Mouse (Mus musculus): ENCODE measurements around the gene Ly6g6c. TPM values are rescaled to one million over a fixed set of nuclear protein-coding genes. Genes with fewer than 3 reads are reported as not detected.

Gene Ly6g6c
- polyA plus RNA-seq (2014; fragmentation: Illumina TruSeq; extraction: RNeasy Lipid Tissue Mini Kit (QIAGEN cat#74804); ENCODE audit: low read depth, low replicate concordance) = not detected

DNA sequence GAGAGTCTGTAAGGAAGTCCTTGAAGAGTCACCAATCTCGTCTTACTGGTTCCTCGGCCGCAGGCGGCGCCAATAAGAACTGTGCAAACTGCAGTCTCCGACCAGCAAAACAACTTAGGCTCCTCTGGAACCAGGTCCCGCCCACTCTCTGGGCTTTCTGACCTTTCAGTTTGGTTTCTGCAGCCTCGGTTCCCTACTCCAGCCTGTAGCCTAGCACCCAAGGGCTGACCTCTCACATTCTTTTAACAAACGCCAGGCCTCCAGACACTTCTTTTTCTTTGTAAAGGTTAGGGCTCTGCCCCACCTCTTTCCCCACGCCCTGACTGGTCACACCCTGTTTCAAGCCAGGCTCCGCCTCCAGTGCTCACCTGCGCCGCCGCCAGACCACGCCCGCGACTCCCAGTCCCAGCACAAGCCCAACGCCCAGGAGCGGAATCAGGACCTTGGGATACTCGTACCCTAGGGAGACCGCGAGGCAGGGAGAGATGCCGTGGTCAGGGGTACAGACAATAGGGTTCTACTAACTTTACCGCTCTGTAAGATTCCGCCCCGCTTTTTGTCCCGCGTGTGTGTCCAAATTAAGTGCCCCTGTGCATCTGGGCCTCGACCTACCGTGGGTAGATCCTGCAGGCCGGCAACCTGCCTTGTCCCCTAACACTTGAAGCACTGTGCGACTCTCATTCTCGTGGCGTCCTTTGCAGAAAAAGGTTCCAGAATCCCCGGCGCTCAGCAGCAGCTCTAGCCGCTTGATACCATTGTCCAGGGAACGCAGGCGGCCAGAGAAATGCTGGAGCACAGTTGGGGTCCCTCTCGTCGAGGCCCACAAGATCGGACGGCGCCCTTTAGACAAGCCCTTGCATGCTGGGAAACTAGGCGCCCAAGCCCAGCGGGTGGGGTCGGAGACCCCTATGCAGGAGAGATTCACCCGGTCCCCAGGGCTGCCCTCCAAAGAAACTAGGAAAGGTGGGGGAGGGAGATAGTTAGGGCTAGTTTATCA lies at the start of gene Ly6g6c:
Gene Ly6g6c (plus strand): TSS at position 438 of the 997 bp plus-strand sequence.

DNA sequence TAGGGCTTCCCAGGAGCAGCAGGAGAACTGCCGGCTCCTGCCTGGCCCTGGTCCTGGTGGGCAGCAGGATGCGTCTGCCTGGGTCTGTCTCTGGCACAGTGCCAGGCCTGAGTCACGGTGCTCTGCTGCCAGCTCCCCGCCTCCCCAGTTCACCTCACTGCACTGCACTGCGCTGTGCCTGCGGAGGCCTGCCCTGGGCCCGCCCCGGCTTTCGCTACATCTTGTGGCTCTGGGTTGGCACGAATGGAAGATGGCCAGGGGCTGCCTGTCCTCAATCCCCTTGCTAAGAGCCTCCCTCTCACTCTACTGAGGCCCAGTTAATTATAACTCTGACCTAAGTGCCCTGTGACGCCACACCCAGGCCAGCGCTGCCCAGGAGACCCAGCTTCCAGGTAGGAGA lies 48.8 kb upstream of the Ly6g6c start, which contains the start of gene Vwa7:
Gene Vwa7 (plus strand): TSS at position 204 of the 400 bp plus-strand sequence.

DNA sequence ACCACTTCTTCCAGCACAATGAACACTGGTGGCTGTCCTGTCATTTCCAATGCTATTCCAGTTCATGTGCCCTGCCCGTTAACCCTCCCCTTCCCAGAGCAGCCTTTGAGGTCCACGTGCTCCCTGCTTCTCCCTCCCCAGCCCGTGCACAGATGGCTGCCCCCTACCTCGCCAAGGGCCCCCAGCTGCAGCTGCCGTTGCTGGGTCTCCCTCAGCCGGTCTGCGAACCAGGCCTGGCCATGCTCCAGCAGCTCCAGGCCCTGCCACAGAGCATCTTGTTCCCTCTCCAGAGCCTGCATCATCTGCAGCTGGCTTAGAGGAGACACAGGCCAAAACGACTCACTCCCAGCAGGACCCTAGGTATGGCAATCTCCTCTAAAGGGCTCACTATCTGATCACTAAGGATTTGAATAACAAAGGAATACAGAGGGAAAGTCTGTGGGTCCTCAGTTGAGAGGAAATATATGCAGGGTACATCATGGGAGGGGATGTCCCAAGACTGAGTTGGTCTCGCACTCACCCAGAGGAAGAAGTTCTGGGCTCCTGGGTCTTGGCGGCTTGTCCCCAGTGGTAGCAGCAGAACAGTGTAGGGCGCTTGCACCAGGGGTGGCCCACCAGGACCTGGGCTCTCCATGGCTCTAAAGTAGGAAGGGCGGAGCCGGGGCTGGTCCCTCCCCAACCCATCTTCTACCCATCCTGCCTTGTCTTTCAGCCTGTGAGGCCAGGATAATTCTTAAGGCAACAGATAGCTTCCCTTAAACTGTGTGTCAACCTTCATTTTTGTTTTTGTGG lies 37.7 kb upstream of the Ly6g6c start, which contains the start of gene Sapcd1:
Gene Sapcd1 (minus strand): TSS at position 740 of the 792 bp plus-strand sequence.

GRCm38 (mm10) chr17:35046681-35047455 lies 18.3 kb upstream of the Ly6g6c start, which contains the start of gene Msh5:
Gene Msh5, minus strand, starts transcription at chr17:35046745.

GRCm38 (mm10) chr17:35049561-35050016 lies 15.6 kb upstream of the Ly6g6c start, which contains the start of gene Clic1:
Gene Clic1, plus strand, starts transcription at chr17:35049966.

DNA sequence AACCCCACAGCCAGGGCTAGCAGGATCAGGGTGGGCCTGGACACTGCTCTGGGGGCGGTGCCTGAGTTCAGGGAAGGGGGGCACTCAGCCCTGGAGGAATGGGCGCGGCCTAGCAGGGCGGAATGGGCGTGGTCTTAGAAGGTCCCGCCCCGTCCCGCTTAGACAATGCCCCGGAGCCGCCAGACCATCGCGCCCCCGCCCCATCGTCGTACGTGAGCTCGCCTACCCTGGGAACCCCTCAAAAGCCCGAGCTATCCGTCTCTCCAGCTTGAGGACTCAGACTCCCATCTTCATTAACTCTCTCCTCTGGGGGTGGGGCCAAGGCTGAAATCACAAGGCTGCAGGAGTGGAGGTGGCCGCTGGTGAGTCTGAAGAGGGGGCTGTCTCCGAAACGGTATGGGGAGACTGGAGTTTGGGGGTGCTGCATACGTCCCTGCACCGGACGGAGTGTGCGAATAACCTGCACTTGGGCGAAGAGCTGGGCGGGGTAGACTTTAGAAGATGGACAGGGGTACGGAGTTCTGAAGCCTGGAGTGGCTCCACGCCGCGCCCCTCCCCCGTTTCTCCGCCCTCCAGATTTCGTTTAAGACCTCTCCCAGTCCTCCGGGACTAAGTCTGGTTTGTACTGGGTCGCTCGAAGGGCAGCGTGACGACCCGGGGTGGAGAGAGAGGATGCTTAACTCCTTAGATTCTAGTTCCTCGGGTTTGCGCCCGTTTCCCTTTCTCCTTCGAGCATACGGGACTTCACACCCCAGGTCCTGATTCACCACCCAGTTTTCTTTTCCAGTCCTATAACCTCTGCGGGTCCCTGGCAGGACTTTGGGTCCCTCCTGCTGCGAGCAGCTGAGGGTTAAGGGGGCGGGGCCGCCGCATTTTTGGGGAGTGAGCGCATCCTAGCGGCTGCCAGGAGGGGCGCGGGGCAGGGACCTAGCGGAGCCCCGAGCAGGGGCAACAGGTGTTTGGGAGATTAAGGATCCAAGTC lies 6.0 kb upstream of the Ly6g6c start, which contains the start of gene Ddah2:
Gene Ddah2 (plus strand): TSS at position 125 of the 982 bp plus-strand sequence.

GRCm38 (mm10) chr17:35066084-35066483 lies 896 bp downstream of the Ly6g6c start, which contains the start of gene Mpig6b:
Gene Mpig6b, minus strand, starts transcription at chr17:35066184.

GRCm38 (mm10) chr17:35076507-35077176 lies 11.5 kb downstream of the Ly6g6c start, which contains the start of gene Ly6g6e:
Gene Ly6g6e, plus strand, starts transcription at chr17:35076902.

DNA sequence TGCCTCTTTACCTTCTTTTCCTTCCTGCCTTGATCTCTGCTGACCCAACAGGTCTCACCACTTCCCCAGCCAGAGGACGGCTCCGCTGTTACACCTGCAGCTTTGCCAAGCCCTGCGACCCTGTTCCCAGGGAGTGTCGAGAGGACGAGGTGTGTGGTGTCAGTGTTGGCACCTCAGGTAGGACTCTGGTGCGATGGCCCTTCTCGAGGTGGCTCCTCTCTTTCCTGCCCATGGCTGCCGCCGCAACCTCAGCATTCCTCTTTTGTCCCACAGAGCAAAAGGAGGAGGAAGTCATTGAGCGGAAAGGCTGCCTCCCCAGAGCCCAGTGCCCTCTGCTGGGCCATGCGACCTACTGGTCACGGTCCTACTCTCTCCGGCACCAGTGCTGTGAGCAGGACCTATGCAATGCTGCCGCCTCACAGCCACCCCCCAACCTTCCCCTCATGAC lies 12.6 kb downstream of the Ly6g6c start, which contains the start of gene Ly6g6d:
Gene Ly6g6d (minus strand): TSS at position 280 of the 448 bp plus-strand sequence.

DNA sequence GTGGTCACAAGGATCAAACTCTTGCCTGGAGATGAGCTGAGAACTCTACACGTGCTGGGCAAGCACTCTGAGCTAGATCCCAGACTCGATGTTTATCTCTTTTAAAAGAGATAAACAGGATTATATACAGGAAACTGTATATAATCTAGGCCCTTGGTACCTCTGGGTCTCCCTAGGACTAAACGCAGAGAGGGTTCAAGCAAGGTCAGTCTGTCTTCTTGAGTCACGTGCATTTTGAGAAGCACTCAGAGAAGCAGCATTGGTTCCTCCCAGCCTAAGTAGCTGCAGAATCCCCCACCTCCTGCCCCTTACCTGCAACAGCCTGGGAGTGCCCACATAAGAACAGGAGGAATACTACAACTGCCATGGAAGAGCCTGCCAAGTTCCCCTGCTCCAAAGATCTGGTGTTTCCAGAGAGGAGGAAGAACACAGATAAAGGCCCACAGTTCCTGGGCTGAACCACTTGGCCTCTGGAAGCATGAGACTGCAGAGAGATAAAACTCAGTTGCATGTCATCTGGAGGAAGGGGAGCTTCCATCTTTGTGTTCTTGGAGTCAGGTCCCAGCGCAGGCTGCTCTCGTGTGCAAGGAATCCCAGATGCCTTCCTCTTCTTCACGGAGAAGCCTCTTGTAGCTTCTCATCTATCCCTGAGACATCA lies 20.1 kb downstream of the Ly6g6c start, which contains the start of gene Ly6g6f:
Gene Ly6g6f (minus strand): TSS at position 403 of the 658 bp plus-strand sequence.

GRCm38 (mm10) chr17:35088825-35089644 lies 23.8 kb downstream of the Ly6g6c start, which contains the start of gene Abhd16a:
Gene Abhd16a, plus strand, starts transcription at chr17:35089263.

GRCm38 (mm10) chr17:35108097-35108496 lies 42.9 kb downstream of the Ly6g6c start, which contains the start of gene Ly6g5c:
Gene Ly6g5c, plus strand, starts transcription at chr17:35108279.

DNA sequence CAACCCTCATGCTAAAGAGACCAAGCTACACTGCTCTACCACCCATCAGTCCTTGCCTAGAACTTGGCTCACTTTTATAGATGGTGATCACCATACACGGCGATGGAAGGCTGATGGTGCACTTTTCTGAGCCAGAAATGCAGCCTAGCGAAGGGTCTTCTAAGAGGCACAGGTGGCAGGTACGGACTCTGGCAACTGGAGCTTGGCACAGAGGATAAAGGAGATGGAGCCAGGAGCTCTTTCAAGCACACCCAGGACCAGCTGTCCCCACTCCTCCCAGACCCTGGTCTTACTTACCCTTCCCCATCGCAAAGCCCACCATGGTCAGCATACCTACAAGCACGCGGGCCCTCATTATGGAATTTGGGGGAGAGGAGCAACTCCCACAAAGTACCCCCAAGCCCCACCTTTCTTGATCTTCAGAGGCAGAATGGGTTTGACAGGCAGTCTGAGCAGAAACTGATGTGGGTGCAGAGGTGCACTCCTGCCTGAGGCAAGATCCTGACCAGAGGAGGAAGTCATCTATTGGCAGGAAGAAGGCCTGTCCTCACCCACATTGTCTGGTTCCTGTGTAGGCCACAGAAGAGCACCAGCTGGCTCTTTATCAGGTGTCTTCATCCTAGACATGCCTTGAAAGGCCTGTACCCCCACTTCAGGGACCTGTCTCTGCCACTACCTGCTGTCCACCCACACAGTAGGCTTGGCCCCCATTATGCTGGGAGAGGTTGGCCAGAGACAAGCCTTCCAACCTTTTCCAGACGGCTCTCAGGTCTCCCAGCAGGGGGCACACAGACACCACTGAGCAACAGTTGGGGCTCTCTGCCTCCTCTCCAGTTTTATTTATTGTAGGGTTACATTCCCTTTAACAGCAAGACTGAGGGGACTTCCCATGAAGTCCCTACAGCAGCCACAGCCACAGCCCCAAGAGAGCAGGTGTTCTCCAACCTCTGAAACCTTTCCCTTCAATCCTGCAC lies 50.1 kb downstream of the Ly6g6c start, which contains the start of gene Ly6g5b:
Gene Ly6g5b (minus strand): TSS at position 383 of the 974 bp plus-strand sequence.

